Mouse (Mus musculus): ENCODE results near the gene Gm19668.
"Not testable (repeated sequence)": the region's sequence is repeated elsewhere in the genome, so short reads cannot be mapped to it uniquely, and the experiment has no call there.

The Gm19668 gene

GRCm38 (mm10) chr10:77798921-77799508 lies at the start of gene Gm19668:
Gm19668 (minus strand) TSS chr10:77799133.
- in situ Hi-C loops (cut with MboI, MseI), result no loop called here

- in situ Hi-C loops (cut with MboI, MseI), result loop anchor here in 1 of 2 experiments (25.0 kb wide), 1 partner anchor 1065 kb away; the partner anchor contains the start of gene Olfr1354
These were observed 48.6 kb upstream of the Gm19668 start for GRCm38 (mm10) chr10:77847538-77847937.

GRCm38 (mm10) chr10:77846961-77847360 lies 48.0 kb upstream of the Gm19668 start:
- in situ Hi-C loops (cut with MboI, MseI), result loop anchor here in 1 of 2 experiments (25.0 kb wide), 1 partner anchor 1065 kb away; the partner anchor contains the start of gene Olfr1354

GRCm38 (mm10) chr10:77846503-77846902 lies 47.6 kb upstream of the Gm19668 start, which contains the start of gene Gm36176:
Gm36176 (plus strand) TSS chr10:77846803.
- in situ Hi-C loops (cut with MboI, MseI), result loop anchor here in 1 of 2 experiments (25.0 kb wide), 1 partner anchor 1066 kb away; the partner anchor contains the start of gene Olfr1354

GRCm38 (mm10) chr10:77839006-77839405 lies 40.1 kb upstream of the Gm19668 start:
- in situ Hi-C loops (cut with MboI, MseI), result loop anchor here in 1 of 2 experiments (25.0 kb wide), 1 partner anchor 1073 kb away; the partner anchor contains the start of gene Olfr1354

GRCm38 (mm10) chr10:77835647-77836046 lies 36.7 kb upstream of the Gm19668 start, which contains the start of gene Krtap10-10:
Krtap10-10 (plus strand) TSS chr10:77835947.
- in situ Hi-C loops (cut with MboI, MseI), result loop anchor here in 1 of 2 experiments (25.0 kb wide), 1 partner anchor 1077 kb away; the partner anchor contains the start of gene Olfr1354

GRCm38 (mm10) chr10:77826951-77827350 lies 28.0 kb upstream of the Gm19668 start, which contains the start of gene Krtap10-4:
Krtap10-4 (minus strand) TSS chr10:77827095.
- in situ Hi-C loops (cut with MboI, MseI), result loop anchor here in 1 of 2 experiments (25.0 kb wide), 1 partner anchor 1085 kb away; the partner anchor contains the start of gene Olfr1354

- in situ Hi-C loops (cut with MboI, MseI), result no loop called here
These were observed 20.3 kb upstream of the Gm19668 start for GRCm38 (mm10) chr10:77819203-77819602.

- in situ Hi-C loops (cut with MboI, MseI), result no loop called here
These were observed 19.6 kb upstream of the Gm19668 start for GRCm38 (mm10) chr10:77818523-77818922.

- in situ Hi-C loops (cut with MboI, MseI), result no loop called here
These were observed 16.6 kb upstream of the Gm19668 start for GRCm38 (mm10) chr10:77815514-77815913.

- in situ Hi-C loops (cut with MboI, MseI), result no loop called here
These were observed 15.4 kb upstream of the Gm19668 start, which contains the start of gene Gm2696 for GRCm38 (mm10) chr10:77814382-77814781. Gm2696 (plus strand) TSS chr10:77814682.

- in situ Hi-C loops (cut with MboI, MseI), result no loop called here
These were observed 12.8 kb upstream of the Gm19668 start, which contains the start of gene Gm9507 for GRCm38 (mm10) chr10:77811743-77812142. Gm9507 (minus strand) TSS chr10:77811843.

- in situ Hi-C loops (cut with MboI, MseI), result no loop called here
These were observed 5.2 kb upstream of the Gm19668 start for GRCm38 (mm10) chr10:77804095-77804494.

GRCm38 (mm10) chr10:77798164-77798920 lies 591 bp downstream of the Gm19668 start:
- in situ Hi-C loops (cut with MboI, MseI), result not testable (repeated sequence)

- in situ Hi-C loops (cut with MboI, MseI), result no loop called here
These were observed 1.3 kb downstream of the Gm19668 start for GRCm38 (mm10) chr10:77797677-77798076.

GRCm38 (mm10) chr10:77794976-77795375 lies 4.0 kb downstream of the Gm19668 start, which contains the start of gene Gm9639:
Gm9639 (minus strand) TSS chr10:77795076.
- in situ Hi-C loops (cut with MboI, MseI), result no loop called here

- in situ Hi-C loops (cut with MboI, MseI), result no loop called here
These were observed 10.3 kb downstream of the Gm19668 start for GRCm38 (mm10) chr10:77788621-77789020.

GRCm38 (mm10) chr10:77787876-77788275 lies 11.1 kb downstream of the Gm19668 start, which contains the start of gene Gm7137:
Gm7137 (minus strand) TSS chr10:77788200.
- in situ Hi-C loops (cut with MboI, MseI), result not testable (repeated sequence)

- in situ Hi-C loops (cut with MboI, MseI), result not testable (repeated sequence)
These were observed 15.5 kb downstream of the Gm19668 start for GRCm38 (mm10) chr10:77783396-77783795.

- in situ Hi-C loops (cut with MboI, MseI), result not testable (repeated sequence)
These were observed 16.5 kb downstream of the Gm19668 start, which contains the start of gene Gm3250 for GRCm38 (mm10) chr10:77782442-77782841. Gm3250 (minus strand) TSS chr10:77782542.

GRCm38 (mm10) chr10:77776844-77777243 lies 22.1 kb downstream of the Gm19668 start, which contains the start of gene Gm7138:
Gm7138 (minus strand) TSS chr10:77776944.
- in situ Hi-C loops (cut with MboI, MseI), result not testable (repeated sequence)
